Mouse (Mus musculus): Measurements from ENCODE around the gene Rtn4rl1. TPM values are rescaled to one million over a fixed set of nuclear protein-coding genes. Genes with fewer than 3 reads are reported as not detected.
"Not testable (repeated sequence)": the region's sequence is repeated elsewhere in the genome, so short reads cannot be mapped to it uniquely, and the experiment has no call there.

Rtn4rl1 gene
- total RNA-seq, 2 experiments from 2014 or later = 10.6 to 13.2 TPM

DNA sequence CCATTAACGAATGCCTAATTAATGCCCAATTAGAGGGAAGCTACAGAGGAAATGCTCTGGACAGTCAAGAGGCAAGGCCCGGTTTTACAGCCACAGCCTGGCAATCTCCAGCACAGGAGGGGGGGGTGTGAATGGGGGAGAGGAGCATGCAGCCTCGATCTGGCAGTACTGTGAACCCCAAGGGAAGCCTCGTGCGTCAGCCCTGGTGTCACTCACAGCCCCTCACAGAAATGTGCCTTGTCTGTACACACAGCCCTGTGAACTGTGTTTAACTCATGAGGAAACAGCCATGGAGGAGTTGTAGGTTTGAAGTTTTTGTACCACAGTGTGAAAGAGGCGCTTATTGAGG, 70.4 kb downstream of the Rtn4rl1 start:
- intact Hi-C loops (cut with DNase I) = no loop called here
- DNase-seq = no peak

DNA sequence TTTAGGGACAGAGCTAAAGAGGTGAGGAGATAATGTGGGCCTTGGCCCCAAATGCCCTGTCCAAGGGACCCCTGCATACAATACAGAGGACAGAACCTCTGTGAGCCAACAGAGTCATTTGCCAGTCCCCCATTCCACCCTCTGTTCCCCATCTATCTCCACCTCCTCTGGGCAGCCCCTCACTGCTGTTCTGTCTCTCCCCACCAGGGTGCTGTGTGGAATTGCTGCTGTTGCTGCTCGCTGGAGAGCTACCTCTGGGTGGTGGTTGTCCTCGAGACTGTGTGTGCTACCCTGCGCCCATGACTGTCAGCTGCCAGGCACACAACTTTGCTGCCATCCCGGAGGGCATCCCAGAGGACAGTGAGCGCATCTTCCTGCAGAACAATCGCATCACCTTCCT, 71.0 kb downstream of the Rtn4rl1 start:
- intact Hi-C loops (cut with DNase I) = no loop called here
- DNase-seq = no peak

DNA sequence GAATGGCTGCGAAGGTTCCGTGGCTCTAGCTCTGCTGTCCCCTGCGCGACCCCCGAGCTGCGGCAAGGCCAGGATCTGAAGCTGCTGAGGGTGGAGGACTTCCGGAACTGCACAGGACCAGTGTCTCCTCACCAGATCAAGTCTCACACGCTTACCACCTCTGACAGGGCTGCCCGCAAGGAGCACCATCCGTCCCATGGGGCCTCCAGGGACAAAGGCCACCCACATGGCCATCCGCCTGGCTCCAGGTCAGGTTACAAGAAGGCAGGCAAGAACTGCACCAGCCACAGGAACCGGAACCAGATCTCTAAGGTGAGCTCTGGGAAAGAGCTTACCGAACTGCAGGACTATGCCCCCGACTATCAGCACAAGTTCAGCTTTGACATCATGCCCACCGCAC, 72.0 kb downstream of the Rtn4rl1 start:
- intact Hi-C loops (cut with DNase I) = no loop called here

DNA sequence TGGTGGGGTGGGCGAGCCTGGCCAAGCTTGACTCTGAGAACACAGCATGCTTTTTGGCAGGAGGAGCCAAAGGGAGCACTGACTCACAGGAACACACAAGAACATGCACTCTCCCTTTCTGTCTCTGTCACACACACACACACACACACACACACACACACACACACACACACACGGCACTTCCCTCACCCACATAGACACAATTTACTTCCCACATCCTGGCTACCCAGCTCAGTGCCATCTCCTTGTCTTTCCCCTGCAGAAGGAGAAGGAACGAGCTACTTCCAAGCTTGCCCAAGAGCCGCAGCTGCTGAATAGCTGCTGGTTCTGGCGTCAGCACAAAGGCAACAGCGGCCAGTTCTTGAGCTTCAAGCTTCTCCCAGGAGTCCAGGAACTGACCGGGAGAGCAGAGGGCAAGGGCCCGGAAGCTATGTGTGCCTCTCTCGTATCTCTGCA, 74.3 kb downstream of the Rtn4rl1 start:
- peak; percentile 68 to 69 for DNase-seq
- intact Hi-C loops (cut with DNase I) = no loop called here

More for the DNA sequence above, 72.0 kb downstream of the Rtn4rl1 start:
- DNase-seq = no peak

DNA sequence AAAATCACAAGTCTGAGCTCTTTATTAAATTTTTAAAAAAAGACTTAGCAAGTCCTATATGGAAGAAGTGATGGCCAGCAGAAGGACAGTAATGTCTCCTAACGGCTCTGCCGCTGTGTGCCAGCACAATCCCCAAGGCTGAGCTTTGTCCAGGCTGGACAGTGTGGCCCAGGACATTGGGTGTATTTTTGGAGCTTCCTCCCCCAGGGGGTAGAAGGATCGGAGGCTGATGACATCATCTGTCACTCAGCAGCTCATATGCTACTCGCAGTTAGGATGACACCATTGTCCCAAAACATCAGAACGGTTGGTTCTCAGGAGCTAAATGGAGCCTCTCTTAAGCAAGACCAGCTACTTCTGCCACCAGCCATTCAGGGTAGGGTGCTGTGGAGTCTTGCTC, 74.9 kb downstream of the Rtn4rl1 start:
- DNase-seq = peak in 1 of 2 experiments; percentile 48
- intact Hi-C loops (cut with DNase I) = no loop called here

DNA sequence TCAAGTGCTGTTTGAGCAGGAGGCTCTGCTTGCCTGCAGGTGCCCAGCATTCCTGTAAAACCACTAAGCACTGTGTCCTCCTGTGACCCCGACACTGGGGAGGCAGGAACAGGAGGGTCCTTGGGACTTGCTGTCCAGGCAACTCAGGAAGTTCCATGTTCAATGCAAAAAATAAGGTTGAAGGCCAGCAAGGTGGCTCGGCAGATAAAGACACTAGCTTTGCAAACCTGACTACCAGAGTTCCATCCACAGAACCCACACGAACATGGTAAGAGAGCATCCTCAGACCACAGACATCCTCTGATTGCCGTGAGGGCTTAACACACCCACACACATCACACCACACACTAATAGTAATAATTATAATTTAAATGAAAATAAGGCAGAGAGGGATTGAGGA, 75.6 kb downstream of the Rtn4rl1 start:
- DNase-seq = no peak
- intact Hi-C loops (cut with DNase I) = no loop called here

DNA sequence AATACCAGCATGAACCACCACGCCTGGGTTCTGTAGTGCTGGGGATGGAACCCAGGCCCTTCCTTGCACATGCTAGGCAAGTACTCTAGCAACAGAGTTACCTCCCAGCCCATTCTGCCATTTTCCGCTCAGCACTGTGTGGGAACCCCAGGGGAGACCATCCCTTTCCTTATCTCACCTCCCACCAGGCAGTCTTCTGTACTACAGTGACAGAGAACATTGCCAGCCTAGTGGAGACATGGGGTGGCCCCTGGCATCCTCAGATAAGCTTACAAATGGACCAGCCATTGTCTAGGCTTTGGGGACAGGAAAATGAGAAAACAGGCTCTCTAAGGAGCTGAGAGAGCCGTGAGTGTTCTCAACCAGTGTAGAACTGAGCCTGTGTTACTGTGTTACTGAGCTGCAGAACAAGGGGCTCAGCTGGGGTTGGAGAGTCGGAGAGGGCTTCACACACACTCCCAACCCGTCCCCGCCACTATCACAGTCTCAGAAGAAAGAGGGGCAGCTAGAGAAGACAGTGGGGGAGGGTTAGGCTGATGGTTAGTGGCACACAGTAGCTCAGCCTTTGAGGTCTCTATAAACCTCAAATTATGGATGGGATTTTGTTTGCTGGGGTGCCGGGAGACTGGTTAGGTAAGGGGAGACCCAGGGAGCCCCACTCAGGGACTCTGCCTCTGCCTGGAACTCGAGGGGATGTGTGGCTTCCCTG, 76.8 kb downstream of the Rtn4rl1 start:
- DNase-seq = no peak
- intact Hi-C loops (cut with DNase I) = no loop called here

DNA sequence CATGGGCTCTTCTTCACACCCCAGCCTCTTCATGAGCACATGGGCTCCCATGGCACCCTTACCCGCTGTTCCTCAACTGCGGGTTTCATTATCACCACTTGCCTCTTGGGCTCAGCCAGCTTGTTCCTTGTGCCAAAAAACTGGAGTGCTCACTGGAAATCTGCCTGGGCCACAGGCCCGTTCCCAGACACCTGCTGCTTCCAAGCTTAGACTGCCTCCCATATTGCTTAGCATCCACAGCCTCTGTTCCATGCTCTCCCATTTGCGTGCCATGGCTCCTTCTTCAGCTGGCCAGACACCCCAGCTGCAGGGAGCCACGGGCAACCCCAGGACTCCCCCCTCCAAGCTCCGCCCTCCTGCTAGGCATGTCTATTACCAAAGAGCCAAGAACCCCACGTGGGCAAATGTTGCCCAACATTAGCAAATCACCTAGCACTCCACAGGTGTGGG, 77.4 kb downstream of the Rtn4rl1 start:
- DNase-seq = peak; percentile 67 to 75
- intact Hi-C loops (cut with DNase I) = no loop called here

DNA sequence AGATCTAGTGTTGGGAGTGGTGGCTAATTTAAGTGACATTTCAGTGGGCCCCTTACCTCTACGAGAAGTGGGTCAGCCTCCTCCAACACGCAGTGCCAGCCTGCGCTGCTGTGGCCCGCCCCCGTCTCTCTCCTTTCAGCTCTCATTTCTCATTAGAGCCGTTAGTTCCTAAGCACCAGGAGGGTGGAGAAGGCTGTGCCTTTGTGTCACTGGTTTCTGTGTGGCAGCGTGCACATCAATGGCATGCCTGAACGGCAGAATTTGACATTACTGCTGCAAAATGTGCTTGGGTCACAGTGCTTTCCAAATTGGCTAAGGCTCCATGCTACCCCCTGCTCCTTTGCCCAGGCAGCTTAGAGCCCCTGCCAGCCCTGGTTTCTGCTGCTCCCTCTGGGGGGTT, 79.9 kb downstream of the Rtn4rl1 start:
- intact Hi-C loops (cut with DNase I) = no loop called here
- DNase-seq = no peak

DNA sequence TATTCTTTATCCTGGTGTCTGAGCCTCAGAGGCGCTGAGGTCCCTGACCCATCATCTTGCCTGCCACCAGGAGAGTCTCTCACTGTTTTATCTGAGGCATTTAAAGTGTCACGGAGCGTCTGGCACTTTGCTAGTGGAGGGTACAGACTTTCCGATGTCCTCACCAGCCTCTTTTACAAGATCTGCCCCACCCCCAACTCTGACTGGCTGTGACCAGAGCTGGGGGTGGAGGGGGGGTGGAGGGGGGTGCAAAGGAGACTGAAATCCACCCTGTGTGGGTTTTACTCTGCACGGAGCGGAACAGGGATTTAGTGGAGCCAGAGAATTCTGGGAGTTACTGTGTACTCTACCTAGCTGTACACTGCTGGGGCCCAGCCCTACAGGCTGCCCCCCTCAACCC, 81.5 kb downstream of the Rtn4rl1 start:
- intact Hi-C loops (cut with DNase I) = no loop called here
- no peak for DNase-seq

DNA sequence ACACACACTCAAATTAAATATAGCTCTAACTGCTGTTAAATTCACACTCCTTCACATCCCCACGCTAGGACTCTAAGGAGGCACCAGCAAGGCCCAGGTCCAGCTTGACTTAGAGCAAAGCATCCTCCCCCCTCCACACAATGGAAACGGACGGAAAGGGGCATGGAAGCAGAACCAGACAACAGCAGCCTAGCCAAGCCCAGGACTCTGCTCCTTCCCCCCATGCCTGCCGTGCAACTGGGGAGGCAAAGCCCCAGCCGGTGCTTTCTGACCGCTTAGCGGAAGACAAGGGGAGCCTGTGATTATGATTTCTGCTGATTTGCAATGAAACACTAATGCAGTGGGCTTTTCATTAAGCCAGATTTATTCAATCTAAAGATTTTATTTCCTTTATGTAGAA, 84.5 kb downstream of the Rtn4rl1 start:
- DNase-seq = no peak
- intact Hi-C loops (cut with DNase I) = no loop called here

DNA sequence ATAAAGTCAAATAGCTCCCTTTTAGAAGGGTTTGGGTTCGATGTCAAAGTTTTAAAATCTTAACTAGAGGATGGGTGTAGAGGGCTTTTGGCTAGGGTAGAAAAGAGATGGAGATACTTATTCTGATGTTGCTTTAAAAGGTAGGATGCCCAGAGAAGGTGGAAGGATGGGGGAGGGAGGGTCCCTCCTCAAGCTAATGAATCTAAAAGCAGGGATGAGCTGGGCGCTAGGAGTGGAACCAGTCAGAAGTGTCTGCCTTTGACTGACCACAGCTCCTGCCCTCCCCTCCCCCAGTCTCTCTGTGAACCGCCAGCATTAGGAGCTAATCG, 85.4 kb downstream of the Rtn4rl1 start:
- intact Hi-C loops (cut with DNase I) = no loop called here
- no peak for DNase-seq

DNA sequence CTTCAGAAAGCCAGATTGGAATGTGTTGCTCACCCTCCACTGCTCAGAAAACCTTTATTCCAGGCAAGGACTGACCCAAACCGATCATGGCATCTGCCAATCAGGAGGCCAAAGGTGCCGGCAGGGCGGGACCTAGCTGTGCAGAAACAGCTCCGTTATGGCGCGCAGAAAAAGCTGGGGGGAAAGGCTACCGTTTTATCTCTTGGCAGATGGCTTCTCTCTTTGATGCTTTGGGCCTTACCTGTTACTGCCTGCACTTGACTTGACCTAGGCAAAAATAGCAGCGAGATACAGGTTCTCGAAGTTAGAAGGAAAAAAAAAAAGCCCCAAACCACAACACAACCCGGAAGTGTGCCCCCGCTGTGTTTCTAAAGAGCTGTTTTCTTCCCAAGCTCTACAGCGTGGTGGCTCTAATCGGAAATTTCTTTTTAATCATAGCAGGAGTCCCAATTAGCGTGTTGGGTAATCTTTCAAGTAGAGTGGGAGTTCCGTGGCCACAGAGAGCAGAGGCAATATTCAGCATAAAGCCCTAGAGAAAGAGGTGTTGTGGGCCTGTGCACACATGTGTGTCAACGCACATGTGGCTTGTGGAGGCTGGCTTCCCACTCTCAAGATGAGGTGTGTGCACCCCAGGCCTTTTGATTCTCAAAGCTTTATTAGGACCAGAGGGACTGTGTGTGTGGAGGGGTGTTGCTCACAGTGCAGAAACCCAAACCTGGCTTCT, 85.9 kb downstream of the Rtn4rl1 start:
- intact Hi-C loops (cut with DNase I) = no loop called here
- DNase-seq = peak in 1 of 2 experiments; percentile 46

DNA sequence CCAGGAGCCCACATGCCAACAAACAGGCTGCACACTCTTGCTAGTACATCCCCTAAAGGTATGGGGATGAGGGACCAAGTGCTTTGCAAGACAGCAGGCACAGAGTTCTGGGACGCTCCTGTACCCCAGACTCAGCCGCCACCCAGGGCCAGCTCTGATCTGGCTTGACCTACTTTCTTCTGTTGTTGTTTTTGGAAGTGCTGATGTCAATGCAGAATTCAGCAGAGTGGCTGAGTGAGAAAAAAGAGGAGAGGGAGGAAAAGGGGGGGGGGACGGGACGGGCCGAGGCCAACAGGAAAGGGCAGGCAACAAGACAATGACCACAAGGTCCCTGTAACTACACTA, 86.5 kb downstream of the Rtn4rl1 start:
- intact Hi-C loops (cut with DNase I) = no loop called here
- no peak for DNase-seq

DNA sequence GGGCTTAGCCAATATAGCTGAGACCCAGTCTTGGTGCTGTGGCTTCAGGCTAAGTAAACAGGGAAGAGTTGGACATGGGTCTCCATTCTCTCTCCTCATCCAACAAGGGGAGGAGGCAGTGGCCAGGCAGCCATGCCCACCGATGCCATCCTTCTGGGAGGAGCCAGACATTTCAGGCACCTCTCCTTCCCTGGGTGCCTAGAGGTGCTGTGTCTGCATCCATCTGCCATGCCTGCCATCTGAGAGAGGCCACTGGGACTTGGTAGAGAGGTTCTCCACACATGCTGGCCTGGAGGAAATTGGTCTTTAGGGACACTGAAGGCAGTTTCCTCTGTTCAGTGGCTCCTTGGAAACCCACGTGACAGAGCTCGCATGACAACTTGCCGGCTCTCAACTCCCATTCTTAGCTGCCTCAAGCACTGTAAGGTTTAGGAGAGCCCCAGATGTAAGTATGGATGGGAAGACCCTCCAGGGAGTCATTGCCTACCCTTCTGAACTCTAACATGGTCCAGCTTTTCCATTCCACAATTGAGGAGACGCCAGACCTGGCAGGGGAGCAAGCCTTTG, 86.9 kb downstream of the Rtn4rl1 start:
- intact Hi-C loops (cut with DNase I) = no loop called here
- no peak for DNase-seq

DNA sequence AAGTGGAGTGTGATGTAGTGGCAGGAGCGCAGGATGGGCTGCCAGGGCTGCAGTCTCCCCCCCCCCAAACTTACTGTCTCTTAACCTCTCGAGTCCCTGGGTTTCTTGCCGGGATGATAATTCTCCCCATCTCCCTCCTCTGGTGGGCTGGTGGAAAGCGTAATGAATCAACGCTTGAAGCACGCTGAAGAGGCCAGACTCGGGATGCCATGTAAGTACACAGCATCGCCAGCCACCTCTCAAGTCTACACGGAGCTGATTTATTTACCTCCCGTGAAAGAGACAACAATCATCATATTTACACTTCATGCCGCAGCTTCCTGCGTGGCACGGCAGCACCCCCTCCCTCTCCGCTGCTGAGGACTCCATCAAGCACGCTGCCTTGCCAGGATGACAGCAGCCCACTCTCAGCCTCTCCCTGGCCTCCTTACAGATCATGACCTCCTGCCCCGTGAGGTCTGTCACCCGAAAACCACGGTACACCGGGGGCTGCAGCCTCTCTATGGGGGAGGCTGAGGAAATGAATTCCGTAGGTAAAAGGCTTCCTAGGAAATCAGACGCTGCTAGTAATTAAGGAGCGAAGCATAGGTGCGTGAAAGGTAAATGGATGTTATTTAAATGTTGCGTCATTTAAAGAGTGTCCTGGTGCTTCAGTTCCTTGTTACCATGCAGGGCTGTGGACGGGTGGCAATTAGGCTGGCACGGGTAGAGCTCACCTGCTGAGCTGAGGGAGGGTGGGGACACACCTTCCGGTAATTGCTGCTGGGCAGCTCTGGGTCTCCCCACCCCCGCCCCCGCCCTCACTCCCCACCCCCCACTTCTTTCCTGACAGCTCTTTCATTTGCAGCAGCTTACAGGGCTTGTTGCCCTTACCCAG, 88.0 kb downstream of the Rtn4rl1 start:
- intact Hi-C loops (cut with DNase I) = no loop called here
- DNase-seq = no peak

DNA sequence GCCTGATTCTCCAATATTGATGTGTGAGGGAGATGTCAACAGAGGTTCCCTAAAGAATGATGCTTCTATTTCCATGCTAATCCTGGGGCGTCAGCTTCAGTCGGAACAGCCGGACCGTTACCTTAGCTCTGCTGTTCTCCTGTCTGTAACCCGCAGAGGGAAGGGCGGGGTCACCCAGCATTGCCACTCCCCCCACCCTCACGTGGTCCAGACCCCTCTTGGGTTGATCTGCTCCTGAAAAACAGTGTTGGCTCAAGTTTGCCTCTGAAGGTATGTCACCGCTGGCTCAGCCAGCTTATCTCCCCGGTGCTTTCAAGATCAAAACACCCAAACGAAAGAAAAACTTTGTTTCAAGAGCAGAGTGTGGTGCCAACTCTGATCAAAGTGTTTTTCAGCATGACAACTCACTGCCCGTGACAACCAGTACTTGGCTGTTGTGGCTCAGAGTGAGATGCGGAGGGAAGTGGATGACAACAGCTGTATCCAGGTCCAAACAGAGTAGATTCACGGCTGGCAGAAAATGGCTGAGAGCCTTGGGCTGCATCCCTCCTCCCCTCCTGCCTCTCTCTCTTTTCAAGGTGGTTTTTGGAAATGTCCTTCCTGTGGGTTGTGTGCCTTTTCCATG, 89.0 kb downstream of the Rtn4rl1 start:
- intact Hi-C loops (cut with DNase I) = no loop called here
- DNase-seq = no peak

DNA sequence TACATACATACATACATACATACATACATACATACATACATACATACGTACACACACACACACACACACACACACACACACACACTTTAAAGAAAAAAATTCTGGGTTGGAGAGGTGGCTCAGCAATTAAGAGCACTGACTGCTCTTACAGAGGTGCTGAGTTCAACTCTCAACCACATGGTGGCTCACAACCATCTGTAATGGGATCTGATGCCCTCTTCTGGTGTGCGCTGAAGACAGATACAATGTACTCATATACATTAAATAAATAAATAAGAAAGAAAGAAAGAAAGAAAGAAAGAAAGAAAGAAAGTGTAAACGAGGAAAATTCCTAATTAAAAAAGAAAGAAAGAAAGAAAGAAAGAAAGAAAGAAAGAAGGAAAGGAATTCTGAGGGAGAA, 90.2 kb downstream of the Rtn4rl1 start:
- intact Hi-C loops (cut with DNase I); DNase-seq: not testable (repeated sequence)

DNA sequence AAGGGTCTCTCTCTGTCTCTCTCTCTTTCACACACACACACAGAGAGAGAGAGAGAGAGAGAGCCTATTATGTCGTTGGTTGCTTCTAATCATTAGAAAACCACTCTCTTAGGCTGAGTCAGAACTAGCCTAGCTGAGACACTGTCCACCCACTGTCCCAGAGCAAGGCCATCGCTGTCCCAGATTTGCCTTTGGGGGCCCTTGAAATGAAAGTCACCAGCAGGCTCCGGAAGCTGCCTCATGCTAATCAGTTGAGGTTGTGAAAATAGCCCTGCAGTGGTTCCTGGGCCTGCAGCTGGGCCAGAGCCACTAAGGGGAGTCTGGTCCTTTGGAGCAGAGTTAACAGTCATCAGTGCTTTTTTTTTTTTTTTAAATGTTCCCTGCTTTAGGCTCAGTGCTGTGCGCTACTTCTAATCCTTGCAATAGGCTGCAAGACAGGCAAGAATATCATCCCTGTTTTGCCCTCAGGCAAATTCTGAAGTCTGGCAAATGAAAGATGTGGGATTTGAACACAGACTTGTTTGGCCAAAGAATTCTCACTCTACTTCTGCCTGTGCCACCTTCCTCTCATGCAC, 92.4 kb downstream of the Rtn4rl1 start:
- intact Hi-C loops (cut with DNase I) = loop anchor here (5.0 kb wide), 1 partner anchor 34 kb away; no protein-coding TSS in a partner anchor
- DNase-seq = no peak

DNA sequence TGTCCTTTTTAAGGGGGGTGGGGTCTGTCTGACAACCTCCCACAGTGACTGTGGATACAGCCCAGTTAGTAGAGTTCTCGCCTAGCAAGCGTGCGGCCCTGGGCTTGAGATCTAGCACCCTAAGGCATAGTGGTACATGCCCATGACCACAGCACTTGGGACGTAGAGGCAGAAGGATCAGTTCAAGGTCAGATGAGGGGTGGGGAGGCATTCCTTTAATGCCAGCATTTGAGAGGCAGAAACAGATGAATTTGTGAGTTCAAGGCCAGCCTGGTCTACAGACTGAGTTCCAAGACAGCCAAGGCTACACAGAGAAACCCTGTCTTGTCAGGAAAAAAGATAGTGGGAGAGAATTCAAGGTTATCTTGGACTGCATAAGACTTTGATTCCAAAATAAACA, 93.3 kb downstream of the Rtn4rl1 start:
- no peak for DNase-seq
- intact Hi-C loops (cut with DNase I) = loop anchor here (5.0 kb wide), 1 partner anchor 35 kb away; no protein-coding TSS in a partner anchor
